Mouse (Mus musculus): ENCODE results near the gene Lrit2.
A peak's percentile ranks its signal among the peaks of the same experiment; 100 is the strongest.

The Lrit2 gene

GRCm38 (mm10) chr14:37067629-37068028 lies at the start of gene Lrit2:
Lrit2 (plus strand) TSS chr14:37067929.
- DNase-seq, result no peak

DNA sequence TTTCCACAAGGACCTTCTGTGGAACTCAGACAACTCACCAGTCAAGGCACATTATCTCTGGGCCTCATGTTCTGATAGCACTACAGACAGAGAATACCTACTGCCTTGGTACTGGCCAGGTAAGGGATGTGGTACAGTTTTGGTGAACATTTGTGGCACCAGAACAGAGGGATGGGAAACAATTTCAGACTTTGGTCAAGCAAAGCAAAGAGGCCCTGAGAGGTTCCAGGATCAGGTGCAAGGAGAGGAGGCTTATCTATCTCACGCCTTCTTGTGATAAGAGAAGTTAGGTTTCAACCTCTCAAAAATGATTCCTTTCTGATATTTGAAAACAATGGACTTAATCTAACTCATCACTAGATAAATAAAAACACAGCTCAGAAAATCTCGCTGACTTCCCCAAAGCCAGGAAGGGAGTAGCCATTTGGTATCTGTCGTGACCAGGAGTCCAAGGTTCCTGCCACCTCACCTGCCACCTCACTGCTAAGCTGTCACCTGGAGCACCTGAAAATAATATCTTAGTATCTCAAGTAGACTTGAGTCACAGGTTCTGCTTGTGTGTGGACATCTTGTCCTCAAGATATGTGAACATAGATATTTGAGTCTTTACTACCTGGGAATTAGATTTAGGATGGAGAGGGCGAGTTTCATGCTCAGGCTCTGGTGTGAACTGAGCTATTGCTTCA lies 40.3 kb upstream of the Lrit2 start:
- no peak for DNase-seq

GRCm38 (mm10) chr14:37027951-37028350 lies 39.8 kb upstream of the Lrit2 start:
- no peak for DNase-seq

DNA sequence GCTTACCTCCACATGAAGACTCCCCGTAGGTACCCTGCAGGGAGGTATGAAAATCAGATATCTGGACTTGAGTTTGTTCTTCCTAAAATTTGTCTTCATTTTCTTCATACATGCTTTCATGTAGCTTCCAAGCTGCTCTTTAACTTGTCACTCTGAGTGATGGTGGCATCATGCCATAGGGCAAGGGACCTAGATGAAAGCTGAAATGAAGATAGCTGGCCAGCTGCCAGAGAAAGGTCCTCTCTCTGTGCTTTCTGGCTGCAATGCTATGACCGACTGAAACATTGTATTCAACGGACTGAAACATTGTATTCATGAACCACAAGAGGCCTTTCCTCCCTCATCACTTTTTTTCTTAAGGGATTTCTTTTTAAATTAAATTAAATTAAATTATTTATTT lies 39.2 kb upstream of the Lrit2 start:
- DNase-seq, result no peak

- no peak for DNase-seq
Measured at GRCm38 (mm10) chr14:37032481-37033104, 35.1 kb upstream of the Lrit2 start.

- peak; percentile 51 for DNase-seq
Measured at GRCm38 (mm10) chr14:37033241-37033640, 34.5 kb upstream of the Lrit2 start.

DNA sequence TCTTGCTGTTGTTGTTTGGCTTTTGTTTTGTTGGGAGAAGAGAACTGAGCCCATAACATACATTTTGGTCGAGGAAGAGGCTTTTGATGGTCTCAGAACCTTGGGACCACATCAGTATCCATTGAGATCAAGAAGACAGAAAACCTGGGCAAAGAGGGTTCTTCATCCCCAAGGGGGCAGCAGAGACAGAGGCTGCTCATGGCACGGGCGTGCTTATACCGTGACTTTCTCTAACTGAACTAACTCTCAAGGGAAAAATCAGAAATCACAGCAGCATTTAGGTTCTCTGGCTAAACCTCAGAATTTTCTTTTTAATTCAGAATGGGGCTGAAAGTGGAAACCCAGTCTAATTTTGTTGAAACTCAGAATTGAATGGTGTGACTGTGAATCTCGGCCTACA lies 33.3 kb upstream of the Lrit2 start:
- no peak for DNase-seq

DNA sequence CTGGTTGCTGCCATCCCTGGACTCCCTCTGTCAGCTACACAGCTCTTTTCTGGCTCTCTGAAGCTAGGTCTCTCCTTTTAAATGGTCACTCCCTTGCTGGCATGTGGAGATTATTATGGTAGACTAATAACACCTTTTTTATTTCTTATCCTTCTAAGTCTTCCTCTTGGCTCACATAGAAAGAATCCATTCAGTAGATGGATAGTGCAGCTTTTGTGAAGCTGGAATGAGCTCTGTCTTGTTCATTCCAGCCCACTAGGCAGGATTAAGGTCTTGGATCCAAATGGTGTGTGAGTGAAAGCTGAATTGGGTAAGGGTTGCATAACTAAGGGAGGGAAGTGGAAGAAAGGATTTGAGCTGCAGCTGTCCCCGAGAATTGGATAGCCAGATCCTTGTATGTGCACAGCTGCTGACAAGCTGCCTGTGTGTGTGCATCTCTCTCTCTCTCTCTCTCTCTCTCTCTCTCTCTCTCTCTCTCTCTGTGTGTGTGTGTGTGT lies 18.8 kb upstream of the Lrit2 start, which contains the start of gene Rgr:
Rgr (minus strand) TSS at position 51 of the 497 bp plus-strand sequence.
- DNase-seq, result no peak

DNA sequence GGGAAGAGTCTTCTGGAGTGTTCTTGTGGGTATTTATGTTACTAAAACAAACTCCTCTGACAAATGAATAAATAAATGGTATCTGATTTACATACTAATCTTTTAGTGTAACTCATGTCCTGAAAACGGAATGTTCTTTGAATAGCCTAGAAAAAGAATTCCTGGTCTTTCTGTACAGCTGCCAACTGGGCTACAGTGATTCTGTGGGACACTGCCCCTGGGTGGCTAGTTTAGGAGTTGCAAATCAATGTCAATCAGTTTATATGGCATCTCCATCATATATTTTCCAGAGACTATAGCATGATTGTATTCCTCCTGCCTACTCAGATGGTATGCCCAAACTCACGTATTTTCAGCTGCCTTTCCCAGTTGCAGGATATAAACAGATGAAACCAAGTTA lies 2.9 kb upstream of the Lrit2 start:
- DNase-seq, result no peak

DNA sequence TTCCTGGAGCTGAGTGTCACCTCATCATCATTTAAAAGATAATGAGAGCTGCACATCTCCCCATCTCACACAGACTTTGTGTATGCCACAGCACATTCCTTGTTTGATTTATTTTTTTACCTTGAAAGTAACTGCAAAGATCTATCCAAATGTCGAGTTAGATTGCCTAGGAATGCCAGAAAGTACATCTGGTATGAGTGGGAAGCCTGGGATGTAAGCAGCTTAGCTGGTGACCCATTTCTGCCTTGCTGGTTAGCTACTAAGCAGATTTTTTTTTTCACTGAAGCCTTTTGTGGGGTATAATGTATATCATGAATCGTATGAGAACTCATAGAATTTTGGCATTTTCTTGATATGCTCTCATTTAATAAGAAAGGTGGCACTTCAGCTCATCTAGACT lies 1.1 kb upstream of the Lrit2 start:
- no peak for DNase-seq

GRCm38 (mm10) chr14:37068516-37068915 lies 787 bp downstream of the Lrit2 start:
- peak; percentile 2 for DNase-seq

- no peak for DNase-seq
Measured at GRCm38 (mm10) chr14:37080724-37081123, 13.0 kb downstream of the Lrit2 start.

- no peak for DNase-seq
Measured at GRCm38 (mm10) chr14:37083755-37084154, 16.0 kb downstream of the Lrit2 start.

DNA sequence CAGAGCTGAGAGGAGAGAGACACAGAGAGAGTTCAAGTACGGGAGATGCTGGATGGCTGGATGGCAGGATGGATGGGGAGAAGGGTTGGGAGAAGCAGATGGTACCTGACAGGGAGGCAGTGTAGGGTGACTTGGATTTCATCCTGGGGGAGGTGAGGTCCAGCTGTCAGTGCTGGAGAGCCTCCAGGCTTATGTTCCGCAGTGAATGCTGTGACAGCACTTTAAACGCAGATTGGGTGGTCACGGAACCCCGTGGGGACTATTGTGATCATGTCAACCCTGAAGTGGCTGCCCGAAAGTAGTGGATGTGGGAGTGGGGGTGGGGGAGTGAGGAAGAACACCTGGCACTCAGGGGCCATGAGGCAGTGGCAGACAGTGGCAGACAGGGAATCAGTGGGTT lies 26.7 kb downstream of the Lrit2 start:
- no peak for DNase-seq

- DNase-seq, result no peak
Measured at GRCm38 (mm10) chr14:37095556-37095955, 27.8 kb downstream of the Lrit2 start.

- DNase-seq, result no peak
Measured at GRCm38 (mm10) chr14:37097956-37098530, 30.3 kb downstream of the Lrit2 start, which contains the start of gene Cdhr1. Cdhr1 (minus strand) TSS chr14:37098347.

- no peak for DNase-seq
Measured at GRCm38 (mm10) chr14:37101531-37101930, 33.8 kb downstream of the Lrit2 start.

- no peak for DNase-seq
Measured at GRCm38 (mm10) chr14:37102484-37102883, 34.8 kb downstream of the Lrit2 start.

DNA sequence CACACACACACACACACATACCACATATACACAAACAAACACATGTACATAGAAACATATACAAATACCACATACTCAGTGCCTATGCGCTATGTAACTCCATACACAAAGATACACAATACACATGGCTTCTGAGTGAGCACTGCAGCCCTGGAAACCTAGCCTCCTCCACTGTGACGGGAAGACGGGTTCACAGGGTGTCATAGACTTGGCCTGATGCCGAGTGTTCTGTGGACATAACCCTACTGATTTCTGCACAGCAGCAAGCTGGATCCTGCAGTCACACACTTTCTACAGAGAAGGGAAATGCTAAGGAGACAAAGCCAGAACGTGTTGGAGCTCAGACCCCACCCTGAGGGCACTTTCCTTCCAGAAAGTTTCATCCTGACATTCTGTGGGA lies 37.0 kb downstream of the Lrit2 start:
- no peak for DNase-seq

GRCm38 (mm10) chr14:37105846-37106245 lies 38.1 kb downstream of the Lrit2 start:
- no peak for DNase-seq

DNA sequence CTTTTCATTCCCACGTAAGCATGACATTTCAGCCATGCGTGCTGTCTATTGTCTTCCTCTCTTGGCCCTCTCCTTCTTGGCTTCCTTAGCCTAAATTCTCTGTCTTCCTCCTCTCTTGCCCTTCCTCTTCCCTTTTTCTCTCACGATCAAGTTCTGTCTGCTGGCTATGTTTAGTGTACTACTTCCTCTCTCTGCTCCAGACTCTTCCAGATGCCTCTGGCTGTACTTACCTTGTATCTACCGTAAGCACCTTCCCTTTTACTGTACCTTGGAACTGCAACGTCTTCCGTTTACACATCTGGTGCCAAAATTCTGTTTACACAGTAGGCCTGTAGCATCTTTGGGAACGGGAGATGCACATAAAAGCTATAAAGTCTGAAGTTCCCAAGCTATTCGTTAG lies 41.7 kb downstream of the Lrit2 start:
- no peak for DNase-seq

DNA sequence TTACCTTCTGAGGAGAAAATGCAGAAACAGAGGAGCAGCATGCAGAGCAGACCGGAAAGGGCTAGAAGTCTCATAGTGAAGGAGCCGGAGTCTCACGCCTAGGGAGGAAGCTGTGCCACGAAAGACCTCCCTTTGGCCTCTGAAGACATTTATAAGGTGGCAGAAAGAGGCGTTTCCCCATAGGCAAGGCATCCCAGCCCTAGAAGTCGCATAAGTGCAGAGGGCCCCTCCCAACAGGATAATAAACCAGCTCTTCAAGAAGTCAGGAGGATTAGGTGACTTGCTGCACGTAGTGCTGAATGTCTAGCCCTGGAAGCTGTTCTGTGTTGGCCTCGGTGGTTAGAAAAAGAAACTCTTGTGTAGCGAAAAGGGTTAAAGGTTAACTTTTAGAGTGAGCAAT lies 42.2 kb downstream of the Lrit2 start:
- no peak for DNase-seq

DNA sequence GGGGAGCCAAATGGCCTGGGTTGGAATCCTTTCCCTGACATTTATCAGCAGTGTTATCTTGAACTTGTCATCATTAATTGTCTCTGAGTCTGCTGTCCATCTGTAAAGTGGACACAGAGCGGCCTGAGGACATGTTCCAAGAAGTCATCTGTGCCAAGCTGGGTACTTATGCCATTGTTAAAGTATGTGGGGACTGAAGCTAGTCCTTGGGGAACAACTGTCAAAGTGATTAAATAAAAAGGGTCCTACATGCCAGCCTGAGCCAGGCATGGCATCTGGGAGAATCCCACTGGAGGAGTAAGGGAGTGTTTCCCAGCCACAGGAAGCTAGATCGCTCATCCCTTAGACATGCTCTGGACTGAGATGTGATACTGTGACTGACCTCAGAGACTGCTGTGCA lies 42.7 kb downstream of the Lrit2 start:
- no peak for DNase-seq

GRCm38 (mm10) chr14:37111371-37111770 lies 43.6 kb downstream of the Lrit2 start:
- no peak for DNase-seq

All from thymus, postnatal 25 days (tissue).